Mouse (Mus musculus) embryonic stem cell, embryonic (primary cell): ENCODE results near the gene Fmo1.

Experiments used
- CTCF ChIA-PET, 4 experiments: fragments of 300-600 bp in 2 of 4; fragments of 350-600 bp in 2 of 4; sonication (Branson Sonifier 250); formaldehyde crosslinking; loops; one replicate each; lab custom pipeline; 2022; ENCODE audit warnings: inconsistent platforms in 2 of 4; lab: Charles Lee
- POLR2A ChIA-PET, 4 experiments: fragments of 300-600 bp in 2 of 4; fragments of 350-600 bp in 2 of 4; sonication (Branson Sonifier 250); formaldehyde crosslinking; loops; one replicate each; lab custom pipeline; 2022; ENCODE audit warnings: antibody characterized with exemption in 4 of 4, inconsistent platforms in 1 of 4; lab: Charles Lee

Fmo1 gene

DNA sequence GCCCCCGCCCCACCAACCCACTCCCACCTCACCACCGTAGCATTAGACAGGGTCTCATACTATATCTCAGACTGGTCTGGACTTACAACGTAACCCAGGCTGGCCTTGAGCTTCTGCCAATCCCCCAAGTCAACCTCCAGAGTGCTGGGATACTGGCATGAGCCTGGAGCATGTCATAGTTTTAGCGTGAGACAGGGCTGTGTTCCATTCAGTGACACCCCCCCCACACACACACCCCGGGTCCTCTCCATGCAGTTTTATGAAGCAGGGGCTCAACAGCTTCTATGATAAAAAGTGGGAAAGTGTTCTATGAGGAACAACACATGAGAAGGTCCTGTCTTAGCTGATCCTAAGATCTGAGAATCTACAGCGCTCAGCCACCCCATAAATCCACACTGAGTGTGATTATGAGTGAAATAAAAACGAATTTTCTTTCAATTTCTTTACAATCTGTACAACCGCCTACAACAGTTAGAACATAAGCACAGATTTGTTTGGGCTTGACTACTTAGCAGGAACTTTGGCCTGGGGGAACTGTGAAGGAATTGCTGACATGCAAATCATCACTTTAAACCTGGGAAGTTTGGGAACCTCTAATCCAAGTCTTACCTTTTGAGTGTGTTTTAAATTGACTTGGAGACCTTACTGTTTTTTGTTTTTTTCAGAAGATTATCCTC lies 1.5 kb downstream of the Fmo1 start:
- POLR2A ChIA-PET = no interaction called here
- CTCF ChIA-PET = no interaction called here

GRCm38 (mm10) chr1:162864279-162864678 lies 2.1 kb downstream of the Fmo1 start:
- CTCF ChIA-PET = no interaction called here

DNA sequence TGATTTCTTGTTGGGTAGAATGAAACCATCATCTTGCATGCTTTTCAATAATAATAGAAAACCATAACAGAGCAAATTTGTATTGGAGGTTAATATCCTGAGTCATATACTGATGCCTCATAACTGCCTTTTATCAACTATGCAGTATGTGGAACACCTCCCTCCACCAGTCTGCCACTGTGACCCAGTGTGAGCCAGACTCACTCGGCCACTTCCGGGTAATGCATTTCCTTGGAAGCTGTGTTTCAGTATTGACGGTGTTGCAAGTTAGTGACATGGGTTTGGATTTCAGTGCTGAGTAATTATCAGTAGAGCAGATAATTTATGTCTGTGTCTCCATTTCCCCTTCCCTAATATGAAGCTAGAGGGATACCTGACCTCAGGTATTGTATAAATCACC lies 2.8 kb downstream of the Fmo1 start:
- POLR2A ChIA-PET = no interaction called here

More at GRCm38 (mm10) chr1:162864279-162864678, 2.1 kb downstream of the Fmo1 start:
- POLR2A ChIA-PET = no interaction called here

DNA sequence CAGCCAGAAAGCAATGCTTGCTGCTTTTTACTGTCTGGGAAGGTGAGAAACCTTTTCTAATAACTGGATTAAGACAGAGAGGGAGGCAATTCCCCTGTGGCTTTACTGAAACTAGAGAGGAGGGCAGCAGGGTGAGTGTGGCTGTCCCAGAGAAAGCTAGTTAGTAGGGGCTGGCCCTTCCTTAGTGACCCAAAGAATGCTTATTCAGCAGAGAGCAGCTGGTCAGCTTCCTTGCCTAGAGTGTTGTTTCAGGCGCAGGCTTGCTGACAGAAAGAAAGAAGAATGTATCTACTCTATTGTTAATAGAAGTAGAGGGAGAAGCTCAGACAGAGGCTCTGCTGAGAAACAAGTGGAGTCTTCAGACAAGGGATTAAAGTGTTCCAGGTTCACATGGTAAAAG lies 4.1 kb downstream of the Fmo1 start:
- ChIA-PET CTCF (no interaction called here), POLR2A (no interaction called here)

More for the DNA sequence above, 2.8 kb downstream of the Fmo1 start:
- CTCF ChIA-PET = no interaction called here

GRCm38 (mm10) chr1:162859996-162860605 lies 6.3 kb downstream of the Fmo1 start:
- CTCF ChIA-PET = no interaction called here
- POLR2A ChIA-PET = interaction anchor here in 1 of 4 experiments (0.5 kb wide), 1 partner anchor 46 kb away, joined by 3 read pairs; no protein-coding TSS in a partner anchor

DNA sequence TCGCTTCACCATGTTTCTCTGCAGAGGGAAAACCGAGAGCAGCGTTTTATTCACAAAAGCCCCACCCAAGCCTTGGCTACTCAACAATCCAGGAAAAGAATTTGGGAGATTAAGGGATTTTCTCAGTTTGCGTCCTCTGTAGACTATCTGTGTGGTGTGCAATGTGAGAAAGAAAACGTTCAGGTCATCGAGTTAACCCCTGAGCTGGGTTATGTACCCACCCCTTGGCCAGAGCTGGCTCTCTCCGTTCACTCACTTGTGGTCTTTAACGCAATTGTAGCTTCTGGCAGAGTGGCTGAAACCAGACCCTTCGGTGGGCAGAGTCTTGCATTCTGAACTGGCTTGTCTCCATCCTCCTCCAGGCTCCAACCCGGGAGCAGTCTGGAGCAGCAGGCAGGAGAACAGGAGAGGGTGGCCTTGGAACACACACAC lies 6.8 kb downstream of the Fmo1 start:
- ChIA-PET CTCF (interaction anchor here in 1 of 4 experiments (1.5 kb wide), 1 partner anchor 546 kb away, joined by 3 read pairs; no protein-coding TSS in a partner anchor), POLR2A (interaction anchor here in 1 of 4 experiments (0.6 kb wide), 1 partner anchor 815 kb away, joined by 3 read pairs; no protein-coding TSS in a partner anchor)

DNA sequence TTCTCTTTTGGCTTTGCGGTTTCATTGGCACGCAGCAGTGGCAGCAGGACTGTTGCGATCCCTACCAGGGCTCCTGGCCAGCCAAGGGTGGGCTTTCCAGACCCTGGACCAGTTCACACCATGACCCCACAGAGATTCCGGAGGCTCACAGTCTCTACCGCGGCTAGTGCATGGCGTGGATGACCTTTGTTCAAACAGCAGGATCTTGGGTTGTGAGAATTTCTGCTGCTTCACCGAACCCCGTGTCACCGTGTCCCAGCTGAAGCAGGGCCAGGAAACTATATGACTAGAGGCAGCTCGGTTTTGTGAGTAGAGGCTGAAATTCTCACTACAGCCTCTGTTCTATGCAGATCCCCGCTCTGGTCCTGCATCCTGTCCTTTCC lies 7.7 kb downstream of the Fmo1 start:
- POLR2A ChIA-PET = interaction anchor here in 3 of 4 experiments (0.6 to 1.0 kb wide), 4 partner anchors 25 to 816 kb away, joined by 3 to 7 read pairs (median 4); no protein-coding TSS in a partner anchor
- CTCF ChIA-PET = interaction anchor here in 1 of 4 experiments (1.5 kb wide), 1 partner anchor 545 kb away, joined by 3 read pairs; no protein-coding TSS in a partner anchor

- POLR2A ChIA-PET = interaction anchor here in 3 of 4 experiments (0.6 to 1.0 kb wide), 5 partner anchors 25 to 1026 kb away, joined by 3 to 7 read pairs (median 3); no protein-coding TSS in a partner anchor
- CTCF ChIA-PET = interaction anchor here in 1 of 4 experiments (1.5 kb wide), 1 partner anchor 545 kb away, joined by 3 read pairs; no protein-coding TSS in a partner anchor
Observed at GRCm38 (mm10) chr1:162857766-162858747, 8.4 kb downstream of the Fmo1 start.

DNA sequence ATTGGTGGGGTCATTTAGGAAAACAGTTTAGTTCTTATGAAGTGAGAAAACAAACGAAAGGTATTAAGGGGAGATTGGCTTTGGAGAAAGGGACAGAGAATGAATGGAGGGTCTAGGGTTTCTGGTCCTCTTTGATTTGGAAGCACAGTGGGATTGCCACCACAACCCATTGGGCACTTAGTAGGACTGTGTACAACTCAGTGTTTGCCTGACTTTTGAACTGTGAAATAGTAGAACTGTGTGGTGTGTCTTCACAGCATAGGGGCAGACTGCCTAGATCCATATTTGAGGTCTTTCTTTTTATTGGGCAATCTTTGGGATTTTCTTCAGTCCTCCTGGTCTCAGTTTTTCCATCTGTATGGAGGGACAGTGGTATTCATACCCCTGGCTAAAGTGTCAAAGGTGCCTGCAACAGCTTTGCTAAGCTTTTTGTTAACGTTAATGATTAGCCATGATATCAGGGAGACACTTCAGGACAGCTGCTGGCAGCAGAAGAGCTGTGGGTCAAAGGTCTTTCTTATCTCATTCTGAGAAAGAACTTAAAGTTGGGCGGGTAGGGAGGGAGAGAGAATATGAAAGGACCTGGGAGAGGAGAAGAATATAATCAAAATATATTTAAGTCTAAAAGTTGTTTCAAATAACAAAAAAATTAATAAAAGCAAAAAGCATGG lies 12.5 kb downstream of the Fmo1 start:
- ChIA-PET CTCF (no interaction called here), POLR2A (interaction anchor here in 1 of 4 experiments (0.8 kb wide), 1 partner anchor 311 kb away, joined by 3 read pairs; no protein-coding TSS in a partner anchor)

GRCm38 (mm10) chr1:162847554-162847953 lies 18.9 kb downstream of the Fmo1 start:
- ChIA-PET CTCF (interaction anchor here in 2 of 4 experiments (0.5 to 1.0 kb wide), 5 partner anchors 9 to 415 kb away, joined by 3 to 5 read pairs (median 3); partner anchors contain the start of gene Fmo4 (in 1 of the 2)), POLR2A (no interaction called here)

- ChIA-PET POLR2A (no interaction called here), CTCF (no interaction called here)
Observed at GRCm38 (mm10) chr1:162840211-162840610, 26.2 kb downstream of the Fmo1 start.

DNA sequence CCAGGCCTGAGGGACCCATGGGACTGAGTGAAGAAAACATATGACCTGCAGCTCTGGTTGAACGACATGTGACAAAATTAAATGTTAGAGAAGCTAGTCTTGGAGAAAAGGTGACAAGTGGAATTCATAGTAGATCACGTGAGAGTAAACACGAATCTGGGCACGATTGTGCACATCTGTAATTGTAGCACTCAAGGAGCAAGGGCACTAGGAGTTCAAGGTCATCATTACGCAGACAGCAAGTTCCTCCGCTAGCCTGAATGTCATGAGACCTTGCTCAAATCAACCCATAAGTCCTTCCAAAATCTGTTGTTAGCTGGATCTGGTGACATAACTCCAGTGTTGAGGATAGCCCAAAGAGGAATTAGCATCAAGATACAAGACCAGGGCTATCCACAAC lies 27.4 kb downstream of the Fmo1 start:
- ChIA-PET POLR2A (no interaction called here), CTCF (interaction anchor here in 1 of 4 experiments (0.8 kb wide), 1 partner anchor 9 kb away, joined by 5 read pairs; no protein-coding TSS in a partner anchor)

DNA sequence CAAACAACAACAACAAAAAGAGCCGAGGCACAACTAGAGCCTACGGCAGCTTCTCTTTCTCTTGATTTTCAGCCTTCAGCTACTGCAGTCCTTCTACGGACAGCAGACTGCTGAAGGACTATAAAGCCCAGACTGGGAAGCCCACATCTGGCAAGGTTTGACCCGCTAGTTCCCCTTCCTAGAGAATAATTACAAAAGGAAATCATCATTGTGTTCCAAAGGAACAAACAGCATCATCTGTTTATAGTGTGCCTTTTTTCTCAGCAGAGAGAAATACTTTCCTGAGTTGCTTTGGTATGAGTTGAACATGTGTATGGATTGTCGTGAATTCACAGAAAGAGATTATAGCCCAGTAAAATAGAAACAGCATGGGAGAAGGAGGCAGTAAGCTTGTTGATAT lies 32.1 kb downstream of the Fmo1 start:
- CTCF ChIA-PET = interaction anchor here in 1 of 4 experiments (0.6 kb wide), 1 partner anchor 45 kb away, joined by 4 read pairs; no protein-coding TSS in a partner anchor
- POLR2A ChIA-PET = no interaction called here

DNA sequence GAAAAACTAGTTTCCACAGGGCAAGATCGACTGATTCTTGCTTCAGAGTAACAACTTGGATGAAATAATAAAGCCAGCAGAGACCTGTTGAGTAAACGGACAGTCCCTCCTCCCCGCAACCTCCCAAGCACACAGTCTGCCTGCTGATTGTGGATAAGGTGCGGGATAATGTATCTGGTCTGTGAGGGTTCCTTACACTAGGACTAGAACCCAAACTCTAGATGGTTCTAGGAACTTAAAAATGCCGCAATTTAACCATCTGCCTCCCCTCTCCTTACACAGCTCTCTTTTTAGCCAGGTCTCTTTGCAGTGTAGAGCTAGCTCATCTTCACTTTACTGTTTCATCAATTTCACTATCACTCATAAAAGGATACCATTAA lies 33.8 kb downstream of the Fmo1 start:
- POLR2A ChIA-PET = no interaction called here
- CTCF ChIA-PET = no interaction called here

DNA sequence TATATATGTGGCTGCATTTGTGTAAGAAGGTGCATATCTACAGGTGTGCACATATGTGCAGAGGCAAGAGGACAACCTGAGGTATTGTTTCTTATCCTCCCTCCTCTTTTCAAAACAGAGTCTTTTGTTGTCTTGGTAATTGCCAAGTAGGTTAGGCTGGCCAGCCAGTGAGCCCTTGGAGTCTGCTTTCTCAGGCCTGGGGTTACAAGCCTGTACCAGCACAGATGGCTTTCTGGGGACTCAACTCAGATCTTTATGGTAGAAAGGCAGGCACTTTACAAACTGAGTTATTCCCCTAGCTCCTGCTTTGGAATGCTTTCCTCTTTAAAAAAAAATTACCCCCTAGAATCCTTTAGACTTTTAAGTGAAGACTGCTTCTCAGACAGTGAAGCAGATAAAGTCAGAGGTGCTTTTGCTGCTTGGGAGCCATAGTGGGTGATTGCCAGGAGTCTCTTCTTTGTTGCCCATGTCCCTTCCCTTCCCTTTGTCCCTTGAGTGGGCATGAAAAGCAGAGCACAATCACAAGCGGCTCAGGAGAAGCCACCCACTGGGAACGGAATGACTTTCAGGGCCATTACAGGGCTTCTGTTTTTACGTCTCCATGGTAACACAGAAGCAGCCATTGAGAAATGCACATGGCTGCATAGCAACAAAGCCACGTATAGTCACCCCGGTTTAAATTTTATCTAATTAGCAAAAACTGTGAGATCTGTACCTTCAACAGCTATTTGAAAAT lies 34.4 kb downstream of the Fmo1 start:
- POLR2A ChIA-PET = no interaction called here
- CTCF ChIA-PET = no interaction called here

GRCm38 (mm10) chr1:162819280-162819679 lies 47.1 kb downstream of the Fmo1 start:
- ChIA-PET CTCF (no interaction called here), POLR2A (no interaction called here)

- CTCF ChIA-PET = interaction anchor here in 1 of 4 experiments (1.4 kb wide), 1 partner anchor 11 kb away, joined by 3 read pairs; no protein-coding TSS in a partner anchor
- POLR2A ChIA-PET = no interaction called here
Observed at GRCm38 (mm10) chr1:162815381-162816127, 50.9 kb downstream of the Fmo1 start.
